Mouse (Mus musculus): ENCODE measurements around the gene Rprd1b.

Gene Rprd1b

DNA sequence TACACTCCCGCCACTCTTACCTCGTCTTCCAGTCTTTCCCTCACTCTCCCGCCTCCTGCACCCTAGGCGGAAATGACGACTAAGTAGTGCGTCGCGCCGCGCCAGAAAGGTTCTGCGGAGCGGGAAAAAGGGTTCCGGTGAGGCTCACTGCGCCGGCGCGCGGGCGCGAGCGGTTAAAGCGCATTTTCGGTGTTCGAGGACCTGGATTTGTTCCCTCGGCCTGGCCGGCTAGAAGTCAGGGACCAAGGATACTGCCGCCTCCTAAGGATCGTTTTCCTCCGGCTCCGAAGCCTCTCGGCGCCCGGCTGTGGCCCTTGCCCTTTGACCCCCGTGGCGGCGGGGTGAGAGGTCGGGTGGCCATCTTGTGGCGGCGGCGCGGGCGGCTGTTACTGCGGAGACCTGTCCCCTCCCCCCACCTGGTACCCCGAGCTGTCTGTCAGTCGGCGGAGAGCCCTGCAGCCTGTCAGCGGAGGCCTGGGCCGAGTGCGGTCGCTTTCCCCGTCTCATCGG, at the start of gene Rprd1b, which contains the start of gene Tti1:
Rprd1b (plus strand) TSS at position 144 of the 510 bp plus-strand sequence.
Tti1 (minus strand) TSS at position 80 of the 510 bp plus-strand sequence.
- DNase-seq (ENCODE audit: low spot score): peak; percentile 93

DNA sequence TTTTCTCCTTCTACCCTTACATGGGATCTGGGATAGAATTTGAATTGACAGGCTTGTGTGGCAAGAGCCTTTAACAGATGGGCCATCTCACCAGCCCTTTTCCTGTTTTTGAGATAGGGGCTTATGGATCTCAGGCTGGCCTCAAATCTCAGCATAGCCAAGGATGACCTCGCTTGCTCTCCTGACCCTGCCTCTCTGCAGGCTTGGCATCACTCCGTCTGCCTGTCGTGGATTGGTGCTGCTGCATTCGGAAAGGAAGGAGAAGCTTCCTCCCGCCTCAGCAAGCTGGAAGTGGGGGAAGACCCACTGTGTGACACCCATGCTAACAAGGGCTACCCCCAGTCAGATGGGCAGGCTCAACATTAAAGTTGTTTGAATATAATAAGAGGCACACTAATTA, 49.1 kb upstream of the Rprd1b start:
- no peak for DNase-seq (ENCODE audit: low spot score)

DNA sequence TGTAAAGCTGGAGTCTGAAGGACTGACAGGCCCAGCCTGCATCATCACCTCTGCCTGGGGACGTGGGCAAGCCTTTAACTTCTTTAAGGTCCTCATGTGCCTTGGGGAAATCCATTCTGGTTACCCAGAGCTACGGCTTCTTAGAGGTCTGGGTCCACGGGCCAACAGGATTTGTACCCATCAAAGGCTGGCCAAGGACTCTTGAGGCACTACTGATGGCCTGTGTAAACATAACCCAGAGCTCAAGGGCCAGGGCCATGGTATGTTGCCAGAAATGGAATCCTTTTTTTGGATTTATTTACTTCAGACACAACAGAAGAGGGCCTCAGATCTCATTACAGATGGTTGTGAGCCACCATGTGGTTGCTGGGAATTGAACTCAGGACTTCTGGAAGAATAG, 45.6 kb upstream of the Rprd1b start:
- no peak for DNase-seq (ENCODE audit: low spot score)

DNA sequence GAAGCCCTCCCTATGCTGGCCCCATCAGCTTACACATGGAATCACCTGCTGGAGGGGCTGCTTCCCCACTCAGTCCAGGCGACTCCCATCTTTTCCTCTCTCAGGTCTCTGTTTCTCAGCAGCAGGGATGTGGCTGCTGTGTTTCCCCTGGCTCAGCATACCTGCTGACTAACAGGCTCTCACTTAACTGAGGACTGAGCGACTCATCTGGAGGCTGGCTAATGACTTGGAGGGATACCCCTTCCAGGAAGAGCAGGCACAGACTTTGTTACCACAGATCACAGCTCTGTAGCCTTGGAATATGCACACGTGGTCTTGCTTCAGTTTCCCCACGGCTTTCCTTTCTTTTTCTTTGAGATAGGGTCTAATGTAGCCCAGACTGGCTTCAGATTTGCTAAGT, 45.0 kb upstream of the Rprd1b start:
- no peak for DNase-seq (ENCODE audit: low spot score)

DNA sequence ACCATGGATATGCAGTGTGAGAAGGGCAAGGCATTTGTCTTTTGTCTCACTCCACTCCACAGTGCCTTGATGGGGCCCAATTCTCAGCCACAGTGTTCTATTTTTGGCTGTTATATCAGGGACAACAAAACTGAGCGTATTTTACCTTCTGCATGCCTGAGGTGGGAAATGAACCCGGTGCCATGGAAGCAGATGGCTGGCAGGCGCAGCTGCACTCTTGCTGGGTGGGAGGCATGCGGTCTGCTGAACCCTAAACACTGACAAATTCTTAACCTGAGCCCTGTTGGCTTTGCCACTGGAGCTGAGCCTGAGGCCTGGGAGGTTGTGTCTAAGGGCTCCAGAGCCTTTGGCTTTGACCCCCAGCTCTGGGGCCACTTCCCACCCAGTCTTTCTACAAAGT, 42.7 kb upstream of the Rprd1b start:
- no peak for DNase-seq (ENCODE audit: low spot score)

DNA sequence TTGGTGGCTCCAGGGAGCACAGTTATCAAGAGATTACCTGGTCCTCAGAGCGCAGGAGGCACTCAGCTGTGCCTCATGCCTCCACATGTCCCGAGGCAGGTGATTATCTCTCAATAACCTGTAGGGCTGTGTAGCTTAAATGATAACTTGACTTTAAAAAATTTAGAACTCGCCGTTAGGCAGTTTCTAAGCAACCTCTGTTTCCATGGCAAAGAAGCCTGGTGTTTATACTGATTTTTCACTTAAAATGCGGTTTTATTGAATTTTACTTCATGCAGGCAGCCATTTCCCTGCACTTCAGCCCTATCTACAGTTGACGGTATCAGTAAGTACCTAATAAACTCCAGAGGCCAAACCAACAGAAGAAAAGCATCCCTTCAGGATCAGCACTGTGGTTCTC, 42.1 kb upstream of the Rprd1b start:
- no peak for DNase-seq (ENCODE audit: low spot score)

DNA sequence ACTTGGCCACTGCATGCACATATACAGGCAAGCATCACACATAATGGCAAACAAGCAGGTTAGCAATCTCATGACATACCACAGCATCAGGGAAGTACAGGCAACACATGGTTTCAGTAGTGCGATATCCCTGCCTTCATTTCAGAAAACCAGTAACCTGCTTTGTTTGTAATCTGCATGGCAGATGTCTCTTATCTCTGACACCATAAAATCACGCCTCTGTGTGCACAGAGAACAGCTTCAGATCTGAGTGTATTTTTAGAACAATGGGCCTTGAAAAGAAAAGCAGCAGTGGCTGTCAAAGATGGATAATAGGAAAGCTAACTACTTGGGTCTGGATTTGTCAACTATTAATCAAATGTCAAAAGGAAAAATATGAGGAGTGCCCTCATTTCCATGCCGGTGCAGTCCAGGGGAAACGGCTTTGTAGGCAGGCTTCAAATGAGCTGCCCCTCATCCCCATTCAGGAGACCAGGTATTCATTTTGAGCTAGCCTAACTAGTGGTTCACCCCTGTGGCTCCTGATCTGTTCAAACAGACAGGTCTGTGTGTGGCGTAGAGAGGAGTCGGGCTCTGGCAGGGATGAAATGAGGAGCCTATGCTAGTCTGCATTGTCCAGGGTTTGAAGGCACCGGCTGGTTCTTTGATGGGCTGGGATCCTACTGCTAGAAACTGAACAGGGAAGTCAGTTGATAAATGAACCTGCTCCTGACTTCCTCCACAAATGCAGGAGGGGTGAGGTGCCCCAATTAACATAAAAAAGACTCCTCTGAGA, 39.7 kb upstream of the Rprd1b start:
- no peak for DNase-seq (ENCODE audit: low spot score)

DNA sequence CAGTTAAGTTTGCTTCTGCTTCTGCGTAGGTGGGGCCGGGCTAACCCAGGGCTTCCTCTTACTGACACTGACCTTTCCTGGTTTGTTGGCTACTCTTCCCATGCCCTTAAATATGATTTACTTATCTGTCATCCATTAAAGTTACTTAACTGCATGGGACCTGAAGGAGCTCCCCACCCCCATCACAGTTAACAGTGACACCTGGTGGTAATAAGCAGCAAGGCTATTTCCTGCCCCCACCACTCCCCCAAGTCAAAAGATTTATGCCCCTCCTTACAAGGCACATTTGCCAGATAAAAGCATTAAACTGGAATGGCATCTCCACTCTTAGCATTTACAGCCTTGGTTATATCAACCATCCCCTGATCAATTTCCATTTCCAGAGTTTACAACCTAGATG, 38.4 kb upstream of the Rprd1b start:
- DNase-seq (ENCODE audit: low spot score): no peak

DNA sequence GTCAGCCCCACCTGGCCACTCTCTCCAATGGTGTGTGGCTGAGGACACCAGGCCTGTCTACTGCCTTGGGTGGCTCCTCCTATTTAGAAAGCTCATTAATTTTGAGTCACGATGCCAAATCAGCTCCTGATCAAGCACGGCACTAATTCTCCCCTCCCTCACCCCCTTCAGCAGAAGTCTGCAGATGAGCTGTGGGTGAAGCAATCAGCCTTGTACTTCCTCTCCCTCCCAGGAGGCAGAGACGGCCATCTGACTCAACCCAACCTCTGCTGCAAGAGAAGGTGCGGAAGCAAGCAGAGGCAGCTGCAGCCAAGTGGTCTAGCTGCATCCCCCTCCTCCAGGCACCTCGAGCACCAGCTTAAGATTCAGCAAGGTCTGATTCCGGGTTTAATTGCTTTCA, 37.3 kb upstream of the Rprd1b start:
- DNase-seq (ENCODE audit: low spot score): no peak

DNA sequence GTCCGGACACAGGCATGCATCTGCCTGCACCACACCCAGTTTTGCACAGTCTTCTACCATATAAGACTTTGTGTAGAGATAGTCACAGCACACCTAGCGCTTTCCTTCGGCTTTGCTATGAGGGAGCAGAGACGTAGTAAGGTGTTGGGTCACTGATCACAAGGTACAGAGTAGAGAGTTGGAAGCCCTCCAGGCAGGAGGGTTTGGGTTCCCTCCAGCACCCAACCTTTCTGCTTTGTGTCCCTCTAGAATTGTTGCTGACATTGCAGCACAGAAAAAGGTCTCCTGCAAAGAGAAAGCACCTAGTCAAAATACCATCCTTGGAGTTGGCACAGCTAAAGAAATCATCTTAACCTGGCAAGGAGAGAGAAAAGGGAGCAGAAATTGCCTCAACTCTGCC, 35.8 kb upstream of the Rprd1b start:
- DNase-seq (ENCODE audit: low spot score): no peak

DNA sequence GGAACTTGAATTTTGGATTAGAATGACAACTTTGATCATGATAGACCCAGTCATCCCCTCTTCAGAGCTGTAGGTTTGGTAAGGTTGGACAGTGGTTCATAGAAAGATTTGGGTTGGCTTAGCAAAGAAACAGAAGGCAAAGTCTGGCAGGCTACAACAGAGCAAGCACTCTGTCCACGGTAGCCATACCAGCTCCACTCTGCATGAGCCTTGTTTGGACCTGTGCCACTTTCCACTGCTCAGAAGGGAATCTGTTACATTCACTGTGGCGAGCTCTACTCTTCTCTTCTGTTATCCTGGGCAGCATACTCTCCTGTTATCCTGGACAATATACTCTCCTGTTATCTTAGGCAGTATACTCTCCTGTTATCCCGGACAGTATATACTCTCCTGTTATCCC, 29.5 kb upstream of the Rprd1b start:
- DNase-seq (ENCODE audit: low spot score): no peak

DNA sequence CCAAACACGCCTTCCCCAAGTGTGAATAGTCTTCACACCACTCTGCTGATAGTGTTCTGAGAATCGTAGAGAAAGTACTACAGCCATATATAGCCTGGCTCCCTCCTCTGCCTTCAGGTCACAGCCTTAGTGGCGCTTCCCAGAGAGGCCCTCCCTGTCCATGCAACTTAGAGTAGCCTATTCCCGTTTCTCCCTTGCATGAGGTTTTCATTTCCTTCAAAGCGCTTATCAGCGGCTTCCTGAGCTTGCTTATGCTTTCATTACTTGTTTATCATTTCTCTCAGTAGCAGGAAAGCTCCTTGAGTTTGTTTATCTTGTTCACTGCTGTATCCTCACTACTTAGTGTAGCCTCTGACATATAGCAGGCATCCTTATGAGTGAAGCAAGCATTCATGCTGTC, 23.7 kb upstream of the Rprd1b start:
- no peak for DNase-seq (ENCODE audit: low spot score)

DNA sequence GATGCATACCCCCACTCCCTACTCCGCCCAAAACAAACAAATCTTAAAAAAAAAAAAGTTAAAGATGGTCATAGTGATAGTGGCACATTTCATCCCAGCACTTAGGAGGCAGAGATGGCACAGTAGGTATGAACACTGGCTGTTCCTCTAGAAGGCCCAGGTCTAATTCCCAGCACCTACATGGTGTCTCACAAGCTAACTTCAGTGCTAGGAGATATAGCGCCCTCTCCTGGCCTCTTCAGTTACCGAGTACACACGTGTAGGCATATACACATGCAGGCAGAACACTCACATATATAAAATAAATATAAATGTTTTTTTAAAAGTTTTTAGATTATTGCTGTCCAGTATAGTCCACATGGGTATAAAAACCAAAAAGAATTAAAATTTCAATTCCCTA, 22.7 kb upstream of the Rprd1b start:
- DNase-seq (ENCODE audit: low spot score): no peak

DNA sequence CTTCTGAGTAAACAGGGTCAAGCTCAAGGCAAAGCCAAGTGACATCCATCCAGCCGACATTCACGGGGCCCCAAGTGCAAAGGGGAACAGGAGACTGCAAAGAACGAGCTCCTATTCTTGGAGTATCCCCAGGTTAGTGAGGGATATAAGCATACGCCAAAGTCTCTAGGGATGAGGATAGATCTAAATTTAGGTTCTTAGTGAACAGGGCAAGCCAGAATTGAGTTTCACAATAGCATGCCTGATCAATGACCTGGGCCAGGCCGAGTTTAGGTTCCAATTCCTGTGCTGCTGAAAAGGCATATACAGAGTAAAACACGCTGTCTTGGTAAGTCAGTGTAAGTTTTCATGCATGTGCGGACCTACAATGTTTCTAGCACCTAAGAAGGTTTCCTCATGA, 18.9 kb upstream of the Rprd1b start:
- DNase-seq (ENCODE audit: low spot score): no peak

DNA sequence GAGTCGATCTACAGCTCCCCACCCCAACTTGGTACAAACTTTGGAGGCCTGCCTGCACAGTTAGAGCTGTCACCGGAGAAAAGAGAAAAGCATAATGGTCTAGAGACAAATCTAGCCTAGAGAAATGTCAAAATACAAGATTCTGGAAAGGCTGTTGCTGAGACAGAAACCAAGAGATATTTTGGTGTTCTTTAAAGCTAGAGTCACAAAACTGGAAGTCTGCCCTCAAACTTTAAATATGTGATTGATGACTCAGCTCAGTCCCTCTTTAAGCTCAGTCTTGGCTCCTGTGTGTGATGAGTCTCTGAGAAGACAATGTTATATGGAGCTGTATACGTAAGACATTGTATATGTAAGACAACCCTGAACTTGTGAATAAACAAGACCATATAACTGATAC, 15.7 kb upstream of the Rprd1b start:
- no peak for DNase-seq (ENCODE audit: low spot score)

DNA sequence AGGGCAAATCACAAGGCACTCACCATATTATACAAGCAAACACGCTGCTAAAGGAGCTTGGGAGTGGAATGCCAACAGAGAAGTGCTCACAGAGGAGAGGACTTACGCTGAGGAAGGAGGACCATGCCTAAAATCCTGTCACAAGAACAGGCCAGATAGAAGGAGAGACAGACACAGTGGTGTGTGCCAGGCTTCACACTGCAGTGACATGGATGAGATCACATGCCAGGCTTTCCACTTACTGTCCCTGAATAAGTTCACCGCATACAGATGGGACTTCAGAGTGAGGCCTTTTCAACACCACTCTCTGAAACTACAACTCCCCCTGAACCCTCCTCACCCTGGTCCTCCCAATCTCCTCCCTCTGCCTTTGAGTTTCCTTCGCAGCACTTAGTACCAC, 11.0 kb upstream of the Rprd1b start:
- DNase-seq (ENCODE audit: low spot score): no peak

DNA sequence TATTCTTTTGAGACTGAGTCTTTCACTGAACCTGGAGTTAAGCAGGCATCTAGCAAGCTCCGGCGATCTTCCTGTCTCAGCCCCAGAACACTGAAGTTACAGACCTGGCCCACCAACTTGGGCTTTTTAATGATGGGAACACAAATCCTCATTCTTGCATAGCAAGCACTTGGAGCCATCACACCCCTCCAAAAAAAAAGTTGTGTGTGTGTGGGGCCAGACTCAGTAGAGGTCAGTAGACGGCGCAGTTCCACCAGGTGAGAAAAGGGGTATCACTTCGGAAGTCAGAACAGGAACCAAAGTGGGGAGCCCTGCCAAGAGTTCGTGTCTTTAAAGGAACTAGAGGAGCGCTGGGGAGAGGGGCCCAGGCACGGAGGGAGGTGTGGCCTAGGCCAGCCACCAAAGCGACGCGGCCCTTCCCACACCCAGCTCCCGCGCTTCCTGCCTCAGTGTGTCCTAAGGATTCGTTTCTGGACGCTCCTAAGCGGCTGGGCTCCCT, 393 bp upstream of the Rprd1b start:
- no peak for DNase-seq (ENCODE audit: low spot score)

DNA sequence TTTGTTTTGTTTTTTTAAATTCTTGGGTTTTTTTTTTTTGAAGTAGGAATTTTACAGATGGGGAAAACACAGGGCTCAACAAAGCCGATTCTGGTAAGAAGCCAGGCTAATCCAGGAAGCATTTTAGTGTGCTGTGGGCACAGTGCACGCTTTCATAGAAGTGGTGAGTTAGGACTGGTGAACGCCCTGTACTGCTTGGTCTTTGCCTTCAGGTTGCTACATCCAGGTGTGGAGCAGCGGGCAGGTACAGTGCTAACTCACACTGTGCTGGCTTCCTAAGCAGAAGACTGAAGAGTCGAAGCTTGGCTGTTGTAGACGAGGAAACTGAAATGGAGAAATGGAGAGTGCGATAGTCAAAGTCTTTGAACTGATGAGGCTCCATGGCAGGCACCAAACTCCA, 1.7 kb downstream of the Rprd1b start:
- DNase-seq (ENCODE audit: low spot score): no peak

DNA sequence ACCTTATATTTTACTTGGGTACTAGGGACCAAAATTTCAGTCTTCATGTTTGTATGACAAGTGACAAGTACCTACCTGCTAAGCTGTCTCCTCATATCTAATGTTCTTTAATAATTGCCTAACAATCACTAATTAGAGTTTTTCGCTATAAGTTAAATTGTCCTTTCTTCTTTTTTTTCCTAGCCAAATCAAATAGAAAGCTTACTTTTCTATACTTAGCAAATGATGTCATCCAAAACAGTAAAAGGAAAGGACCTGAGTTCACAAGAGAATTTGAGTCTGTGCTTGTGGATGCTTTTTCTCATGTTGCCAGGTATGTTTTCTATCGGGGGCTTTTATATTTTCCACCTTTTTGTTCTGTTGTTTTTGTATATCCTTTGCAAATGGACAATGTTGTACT, 7.5 kb downstream of the Rprd1b start:
- no peak for DNase-seq (ENCODE audit: low spot score)

DNA sequence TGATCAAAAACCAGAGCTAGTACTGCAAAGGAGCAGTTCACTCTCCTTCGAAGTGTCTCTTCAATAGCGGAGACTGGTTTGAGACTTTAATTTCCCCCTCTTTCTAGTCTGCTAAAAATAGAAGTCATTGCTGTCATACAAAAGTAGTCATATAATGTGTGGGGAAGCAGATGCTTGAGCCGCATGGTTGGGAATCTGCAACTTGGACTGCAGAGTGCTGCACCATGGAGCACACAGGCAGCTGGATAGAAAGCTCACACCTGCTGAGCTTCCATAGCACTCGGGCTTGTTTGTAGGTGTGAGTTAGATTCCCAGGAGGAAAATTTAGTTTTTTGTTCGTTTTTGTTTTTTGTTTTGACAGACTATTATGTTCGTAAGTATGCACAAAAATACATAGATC, 8.1 kb downstream of the Rprd1b start:
- no peak for DNase-seq (ENCODE audit: low spot score)

DNA sequence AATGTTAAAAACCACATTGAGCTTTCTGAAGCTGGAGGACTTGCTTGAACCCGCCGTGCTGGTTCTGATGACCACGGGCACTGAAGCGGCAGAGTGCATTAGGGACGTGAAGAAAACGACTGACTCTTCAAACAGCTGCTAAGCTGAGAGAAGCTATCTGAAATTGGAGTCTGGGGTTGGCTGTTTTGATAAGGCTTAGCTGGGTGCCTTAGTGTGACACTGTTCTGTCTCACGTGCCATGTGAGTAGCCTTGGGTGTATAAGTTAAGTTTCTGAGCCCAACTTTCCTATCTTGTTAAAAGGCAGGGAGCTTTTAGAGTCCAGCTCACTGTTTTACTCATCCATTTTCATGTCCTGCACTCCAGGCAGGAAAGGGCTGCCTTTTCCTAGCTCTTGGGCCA, 8.7 kb downstream of the Rprd1b start:
- no peak for DNase-seq (ENCODE audit: low spot score)

DNA sequence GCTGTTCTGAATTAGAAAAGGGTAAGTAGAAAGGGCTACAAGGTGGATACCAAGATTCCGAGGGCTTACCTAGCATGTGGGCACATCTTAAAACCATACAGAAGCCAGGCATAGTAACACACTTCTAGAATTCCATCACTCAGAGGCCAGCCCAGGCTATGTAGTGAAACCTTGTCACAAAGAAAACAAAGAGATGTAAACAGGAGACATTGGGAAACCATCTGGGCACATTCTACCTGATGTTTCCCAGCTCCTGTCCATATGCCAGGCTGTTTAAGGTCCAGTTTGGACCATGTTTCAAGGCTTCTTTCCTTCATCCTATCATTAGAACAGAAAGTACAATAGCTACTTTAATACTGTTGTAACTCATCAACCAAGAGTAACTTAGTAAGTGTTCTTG, 9.3 kb downstream of the Rprd1b start:
- DNase-seq (ENCODE audit: low spot score): no peak

DNA sequence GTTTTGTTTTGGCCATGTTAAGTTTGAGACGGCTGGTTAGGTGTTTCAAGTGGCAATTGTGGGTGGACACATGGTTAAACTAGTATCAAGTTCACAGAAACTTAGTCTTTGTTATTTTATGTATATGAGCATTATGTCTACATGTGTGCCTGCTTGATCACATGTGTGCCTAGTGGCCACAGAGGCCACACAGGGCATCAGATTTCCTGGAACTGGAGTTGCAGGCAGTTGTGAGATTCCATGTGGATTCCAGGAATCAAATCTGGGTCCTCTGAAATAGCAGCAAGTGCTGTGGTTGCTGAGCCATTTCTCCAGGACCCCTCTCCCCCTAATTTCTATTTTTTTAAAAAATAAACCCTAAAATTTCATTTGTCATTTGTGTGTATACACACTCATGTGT, 11.4 kb downstream of the Rprd1b start:
- no peak for DNase-seq (ENCODE audit: low spot score)

DNA sequence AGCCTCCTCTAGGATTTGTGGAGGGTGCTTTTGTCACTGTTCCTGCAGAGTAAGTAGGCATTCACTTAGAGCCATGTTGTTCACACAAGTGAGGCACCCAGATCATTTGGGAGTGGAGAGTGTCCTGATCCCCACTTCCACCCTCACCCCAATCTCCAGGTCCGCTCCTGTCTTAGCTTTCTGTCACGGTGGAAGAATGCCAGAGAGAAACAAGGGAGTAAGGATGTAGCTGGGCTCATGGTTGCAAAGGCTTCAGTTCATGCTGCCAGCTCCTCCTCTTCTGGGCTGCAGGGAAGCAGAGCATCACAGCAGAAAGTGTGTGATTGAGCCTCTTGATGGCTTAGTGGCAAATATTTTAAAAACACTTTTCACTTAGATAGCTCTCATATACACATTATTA, 12.1 kb downstream of the Rprd1b start:
- DNase-seq (ENCODE audit: low spot score): no peak

Measured in ovary, postnatal 36 days (tissue).